Mouse (Mus musculus): ENCODE data around the gene Arhgef26.

The Arhgef26 gene

DNA sequence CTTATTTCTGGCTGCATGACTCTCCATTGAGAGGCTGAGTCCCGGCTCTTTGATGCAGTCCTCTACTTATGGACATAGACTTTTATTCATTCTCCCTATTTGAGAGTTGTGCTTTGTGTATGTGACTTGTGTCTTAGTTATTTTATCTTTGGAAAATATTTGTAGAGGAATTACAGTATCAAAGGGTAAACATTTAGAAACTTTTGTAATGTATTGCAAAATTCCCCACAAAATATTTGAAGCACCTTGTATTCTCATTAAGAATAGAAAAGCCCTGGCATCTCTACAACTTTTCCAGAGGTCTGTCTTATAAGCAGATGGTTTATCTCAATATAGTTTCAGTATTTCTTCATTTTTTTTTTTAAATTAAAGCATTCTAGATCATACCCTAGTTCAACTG lies 44.7 kb downstream of the Arhgef26 start:
- DNase-seq (ENCODE audit: low spot score) = no peak

DNA sequence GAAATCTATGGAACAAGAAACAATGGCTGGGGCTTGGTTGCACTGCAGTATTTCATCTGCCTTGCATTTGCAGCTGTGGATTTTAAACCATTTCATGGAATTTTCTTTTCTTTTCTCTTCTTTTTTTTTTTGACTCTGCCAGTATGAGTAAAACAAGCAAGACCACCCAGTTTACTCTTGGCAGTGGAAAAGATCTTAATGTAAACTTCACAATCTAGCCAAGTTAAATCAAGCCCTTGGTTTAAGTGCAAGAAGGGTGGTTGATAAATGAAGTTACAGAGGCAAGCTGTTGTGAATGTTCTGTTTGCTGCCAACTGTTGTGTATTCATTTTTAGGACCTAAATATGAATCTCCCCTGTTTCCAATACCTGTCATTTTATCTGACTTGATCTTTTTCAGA lies 54.5 kb downstream of the Arhgef26 start:
- no peak for DNase-seq (ENCODE audit: low spot score)

DNA sequence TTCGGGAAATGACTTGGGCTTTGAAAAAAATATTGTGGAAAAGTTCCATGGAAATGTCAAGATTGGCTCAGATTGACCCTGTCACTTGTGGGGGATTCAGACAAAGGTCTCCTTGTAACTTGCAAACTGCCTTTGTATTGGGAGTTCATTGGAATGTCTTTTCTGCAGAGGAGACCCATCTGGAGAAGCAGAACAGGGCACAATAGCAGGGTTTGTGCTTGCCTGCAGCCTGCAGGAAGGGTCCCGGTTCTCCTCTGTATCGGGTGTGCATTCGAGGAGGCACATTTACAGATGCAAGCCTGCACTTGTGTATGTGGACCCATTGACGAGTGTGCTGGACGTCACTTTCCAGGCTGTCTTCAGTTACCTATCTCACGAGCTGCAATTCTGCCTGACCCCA lies 56.1 kb downstream of the Arhgef26 start:
- no peak for DNase-seq (ENCODE audit: low spot score)

DNA sequence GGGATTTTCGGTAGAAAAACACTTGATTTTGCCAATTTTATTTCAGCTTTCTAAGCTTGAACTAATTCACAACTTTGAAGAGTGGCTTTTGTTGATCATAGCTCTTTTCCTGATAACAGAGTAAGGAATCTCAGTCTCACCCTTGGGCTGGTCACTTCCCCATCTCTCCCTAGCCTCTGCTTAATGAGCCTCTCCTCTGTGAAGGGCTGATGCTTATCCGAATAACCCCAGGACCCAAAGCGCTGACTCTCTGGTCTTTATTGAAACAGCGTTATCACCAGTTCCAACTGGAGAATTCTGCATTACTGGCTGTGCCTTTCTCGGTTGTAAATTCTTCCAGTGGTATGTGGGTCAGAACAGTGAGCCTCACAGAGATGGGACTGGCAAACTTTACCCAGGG lies 57.2 kb downstream of the Arhgef26 start:
- DNase-seq (ENCODE audit: low spot score) = no peak

DNA sequence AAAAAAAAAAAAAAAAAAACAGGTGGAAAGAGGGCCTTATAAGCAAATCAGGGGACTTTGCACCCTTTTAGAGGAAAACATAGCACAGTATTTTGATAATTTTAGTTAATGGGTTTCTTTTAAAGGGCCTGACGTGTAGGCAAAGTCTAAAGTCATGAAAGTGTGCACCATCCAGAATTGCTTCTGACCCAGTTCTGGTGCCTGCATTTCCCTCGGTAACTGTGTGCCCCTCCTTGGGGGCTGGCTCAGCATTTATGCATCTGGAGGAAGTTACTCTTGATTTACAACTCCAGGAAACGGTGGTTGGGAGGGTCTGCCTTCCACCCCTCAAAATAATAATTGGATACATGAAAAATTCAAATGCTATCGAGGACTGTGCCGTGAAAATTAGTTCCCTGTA lies 58.0 kb downstream of the Arhgef26 start:
- no peak for DNase-seq (ENCODE audit: low spot score)

DNA sequence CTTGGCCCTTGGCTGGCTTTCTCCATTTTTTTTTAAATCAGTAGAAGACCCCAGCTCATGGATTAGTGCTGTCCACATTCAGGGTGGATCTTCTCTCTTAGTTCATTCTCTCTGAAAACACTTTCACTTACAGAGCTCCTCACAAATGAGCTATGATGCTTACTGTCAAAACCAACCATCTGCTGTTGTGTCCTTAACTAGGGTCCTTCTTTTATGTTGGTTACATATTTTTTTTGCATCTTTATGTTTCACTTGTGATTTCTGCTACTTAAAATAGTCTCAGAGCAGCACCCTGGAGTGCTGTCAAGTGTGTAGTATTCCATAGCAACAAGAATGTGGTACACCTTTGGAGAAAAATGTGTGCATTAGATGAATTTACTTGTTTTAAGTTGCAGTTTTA lies 60.0 kb downstream of the Arhgef26 start:
- DNase-seq (ENCODE audit: low spot score) = no peak

DNA sequence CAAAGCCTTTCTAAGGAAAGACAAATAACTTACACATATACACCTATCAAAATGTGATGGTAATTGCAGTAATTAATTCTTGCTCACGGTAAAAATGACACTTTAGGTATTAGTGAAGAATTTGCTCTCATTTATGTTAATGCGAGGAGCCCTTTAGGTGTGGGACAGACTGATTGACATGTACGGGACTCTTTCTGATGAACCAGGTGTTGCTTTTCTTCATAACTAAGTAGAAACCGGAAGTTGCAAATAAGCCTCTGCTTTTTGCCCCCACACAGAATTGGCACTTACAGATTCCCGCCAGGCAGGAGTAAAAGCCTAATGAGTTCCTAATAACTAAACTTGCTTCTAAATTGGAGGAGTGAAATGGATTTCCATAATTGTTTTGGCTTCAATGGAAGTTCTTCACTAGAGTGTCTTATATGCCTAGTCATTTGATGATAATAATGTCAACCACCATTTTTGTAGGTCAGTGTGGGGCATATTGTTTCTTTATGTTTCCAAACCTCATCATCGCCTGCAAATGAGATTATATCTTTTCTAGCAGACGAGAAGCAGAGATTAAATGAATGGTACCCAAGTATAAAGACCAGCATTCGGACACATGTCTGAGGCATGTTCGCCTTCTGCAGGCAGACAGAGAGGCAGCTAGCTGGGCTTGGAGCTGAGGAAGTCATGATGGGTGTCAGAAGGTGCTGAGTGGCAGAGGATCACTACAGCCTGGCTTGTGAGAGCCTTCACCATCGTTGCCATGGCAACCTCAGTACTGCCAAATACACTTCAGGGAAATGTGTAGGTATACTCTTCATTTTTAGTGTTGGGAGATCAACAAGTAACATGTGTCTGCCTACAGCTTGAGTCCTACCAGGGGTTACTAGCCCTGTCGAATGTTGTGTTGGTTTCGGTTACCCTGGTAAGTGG lies 61.9 kb downstream of the Arhgef26 start:
- no peak for DNase-seq (ENCODE audit: low spot score)

DNA sequence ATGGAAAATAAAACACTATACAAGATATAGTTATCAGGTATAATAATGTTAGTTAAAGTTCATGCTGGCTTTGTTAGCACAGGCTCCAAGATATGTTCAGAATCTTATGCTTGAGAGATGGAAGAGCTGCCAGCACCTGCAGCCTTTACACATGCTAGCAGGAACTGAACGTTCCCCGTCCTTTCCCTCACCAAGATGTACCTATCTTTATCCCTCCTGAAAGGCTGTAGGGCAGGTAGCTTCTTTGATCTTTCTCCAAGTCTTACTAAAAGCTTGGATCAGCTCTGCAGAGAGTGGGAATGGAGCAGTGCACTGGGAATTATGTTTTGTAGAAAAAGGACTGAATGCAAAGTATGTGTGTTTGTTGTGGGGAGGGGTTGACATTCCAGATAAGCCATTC lies 64.3 kb downstream of the Arhgef26 start:
- DNase-seq (ENCODE audit: low spot score) = no peak

DNA sequence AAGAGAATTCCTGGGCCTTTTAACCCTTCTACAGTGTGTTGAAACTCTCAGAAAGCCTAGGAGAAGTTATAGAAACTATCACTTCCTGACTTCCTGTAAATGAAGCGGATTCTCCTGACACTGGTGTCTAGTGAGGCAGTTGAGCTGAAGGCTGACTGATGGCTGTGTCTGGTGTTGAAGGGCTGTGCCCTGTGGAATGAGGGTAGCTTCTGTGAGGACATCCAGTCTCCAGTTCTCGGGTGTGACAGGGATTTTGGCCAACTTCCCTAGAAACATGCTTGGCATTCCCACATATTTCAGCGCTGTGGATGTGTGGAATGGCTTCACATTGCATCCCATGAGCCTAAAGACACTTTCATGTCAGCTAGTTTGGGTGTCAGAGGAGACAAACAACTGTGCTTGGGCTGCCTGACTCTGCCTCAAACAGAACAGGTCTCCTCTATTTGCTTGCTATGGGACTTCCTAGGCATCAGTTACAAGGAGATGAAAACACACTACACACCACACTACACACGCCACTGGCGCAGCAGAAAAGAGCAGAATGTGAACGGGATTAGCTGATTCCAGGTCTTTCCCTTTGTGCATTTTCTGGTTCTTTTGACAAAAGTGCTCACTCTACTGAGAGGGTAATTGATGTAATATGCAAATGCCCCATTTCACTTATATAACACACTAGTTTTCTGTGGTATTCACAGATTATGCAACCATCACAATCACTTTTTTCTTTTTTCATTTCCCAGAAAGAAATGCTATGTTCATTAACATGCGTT lies 66.5 kb downstream of the Arhgef26 start:
- no peak for DNase-seq (ENCODE audit: low spot score)

DNA sequence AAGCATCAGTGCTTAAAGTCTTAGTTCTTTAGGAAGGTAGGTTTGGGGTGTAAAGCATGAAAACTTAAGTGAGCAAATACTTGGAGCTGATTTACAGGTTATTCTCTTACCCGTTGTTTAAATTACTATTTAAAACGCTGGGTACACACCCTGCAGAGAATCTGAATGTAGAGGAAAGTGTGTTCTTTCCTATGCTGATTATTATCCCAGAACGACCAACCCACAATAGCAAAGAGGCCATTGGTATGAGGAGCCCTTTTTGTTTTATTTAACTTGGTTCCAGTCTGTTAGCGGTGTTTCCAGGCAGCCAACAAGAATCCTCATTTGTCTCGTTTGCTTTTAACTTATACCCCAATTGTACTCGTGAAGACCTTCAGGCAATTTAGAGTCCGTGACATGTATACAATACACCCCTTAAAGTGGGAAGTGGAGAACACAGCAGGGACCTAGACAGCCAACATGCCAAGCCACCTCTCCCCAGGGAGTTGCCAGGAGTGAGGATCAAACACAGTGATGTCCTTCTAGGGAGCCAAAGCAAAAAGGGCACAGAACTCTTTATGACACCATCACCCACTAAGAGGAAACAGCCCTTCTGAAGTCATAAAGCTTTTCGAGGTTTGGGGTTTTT lies 71.5 kb downstream of the Arhgef26 start:
- no peak for DNase-seq (ENCODE audit: low spot score)

DNA sequence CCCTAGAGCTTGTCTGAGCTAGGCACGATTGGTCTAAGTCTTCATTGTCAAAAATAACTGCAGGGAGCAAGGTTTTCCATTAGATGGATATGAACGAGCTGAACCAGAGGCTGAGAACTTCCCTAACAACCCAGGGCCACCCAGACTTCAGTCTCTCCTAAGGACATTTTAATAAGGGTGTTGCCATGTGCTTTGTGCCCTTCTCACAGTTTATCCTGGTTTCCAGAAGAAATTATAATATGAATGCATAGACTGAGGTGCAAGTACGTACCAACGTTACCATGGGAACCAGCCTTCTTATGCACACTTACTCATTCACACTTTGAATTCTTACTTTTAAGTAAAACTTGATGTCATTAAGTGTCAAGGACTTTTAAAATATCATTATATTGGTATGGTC lies 72.3 kb downstream of the Arhgef26 start:
- DNase-seq (ENCODE audit: low spot score) = no peak

DNA sequence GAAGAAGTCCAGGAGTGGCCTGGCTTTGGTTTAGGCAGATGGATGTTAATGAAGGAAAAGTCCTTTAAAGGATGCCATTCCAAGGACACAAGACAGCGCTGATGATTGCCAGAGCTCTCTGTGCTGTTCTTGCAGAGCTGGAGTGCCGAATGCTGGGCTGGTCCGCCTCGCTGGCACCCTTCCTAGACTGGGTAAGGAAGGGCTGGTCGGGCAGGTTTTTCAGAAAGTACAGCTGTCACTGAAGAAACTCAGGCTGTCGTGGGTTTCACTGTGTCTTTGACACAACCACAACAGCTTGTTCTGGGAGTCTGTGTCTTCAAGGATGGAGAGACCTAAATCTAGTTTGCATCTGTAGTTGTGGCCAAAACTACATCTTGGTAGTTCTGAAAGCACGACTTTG lies 74.6 kb downstream of the Arhgef26 start:
- DNase-seq (ENCODE audit: low spot score) = peak; percentile 4

DNA sequence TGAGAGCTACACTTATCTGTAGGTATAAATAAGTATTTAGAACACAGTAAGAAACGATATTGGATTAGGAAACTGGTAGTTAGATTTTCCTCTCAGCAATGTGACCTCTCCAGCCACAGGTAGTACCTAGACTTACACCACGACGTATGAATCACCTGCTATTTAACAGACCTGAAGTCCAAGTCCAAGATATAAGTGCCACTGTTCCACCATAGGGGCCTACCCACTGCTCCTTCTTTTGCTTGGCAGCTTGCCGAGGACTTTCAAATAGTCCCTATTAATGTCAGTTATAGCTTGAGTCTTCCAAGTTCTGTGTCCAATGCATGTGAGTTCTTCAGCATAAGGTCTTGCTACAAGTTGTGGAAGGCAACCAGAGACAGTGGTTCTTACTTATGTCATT lies 76.8 kb downstream of the Arhgef26 start:
- no peak for DNase-seq (ENCODE audit: low spot score)

DNA sequence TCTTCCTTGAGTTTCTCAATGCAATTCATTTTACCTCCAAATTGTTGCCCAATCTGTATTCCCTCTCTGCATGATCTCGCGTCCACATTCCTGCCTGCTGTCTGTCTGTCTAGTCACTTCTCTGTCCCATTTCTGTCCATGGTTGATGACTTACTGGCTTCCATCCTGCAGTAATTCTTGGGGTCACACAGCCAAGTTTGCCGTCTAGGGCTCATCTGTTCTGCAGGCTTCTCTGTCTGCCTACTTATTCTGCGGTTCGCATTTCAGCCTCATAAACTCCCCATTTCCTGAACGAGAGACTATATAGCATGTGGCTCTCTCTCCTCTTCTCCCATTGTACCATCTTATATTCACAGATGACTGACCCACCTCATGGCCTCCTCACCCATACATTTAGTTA lies 79.3 kb downstream of the Arhgef26 start:
- DNase-seq (ENCODE audit: low spot score) = no peak

DNA sequence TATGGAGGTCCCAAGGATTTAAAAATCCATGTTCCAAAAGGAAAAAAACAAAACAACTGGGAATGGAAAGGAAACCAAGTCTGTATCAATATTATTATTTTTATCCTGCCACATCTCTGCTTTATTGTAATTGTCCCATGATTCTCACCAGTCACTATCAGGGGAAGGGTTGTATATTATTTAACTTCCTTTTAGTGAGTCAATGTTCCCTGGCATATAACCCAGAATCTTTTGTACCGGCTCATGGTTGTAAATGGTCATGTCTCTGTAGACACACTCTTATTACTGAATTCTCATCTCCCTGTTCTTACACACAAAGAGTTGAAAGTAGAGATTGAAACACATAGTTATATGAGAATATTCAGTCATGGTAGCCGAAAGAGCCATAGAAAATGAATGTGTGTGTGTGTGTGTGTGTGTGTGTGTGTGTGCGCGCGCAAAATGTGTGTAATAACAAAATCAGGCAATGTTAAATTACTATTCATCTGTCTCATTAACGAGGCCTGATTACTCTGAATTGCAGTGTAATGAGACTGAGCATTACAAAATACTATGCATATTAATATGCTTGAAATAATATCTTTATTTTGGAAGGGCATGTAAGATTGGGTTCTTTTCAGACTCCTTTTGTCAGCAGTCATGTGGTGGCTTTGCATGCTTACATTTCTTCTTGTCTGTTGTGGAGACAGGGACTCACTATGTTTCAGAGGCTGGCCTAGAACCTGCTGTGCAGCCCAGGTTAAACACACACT lies 80.4 kb downstream of the Arhgef26 start:
- no peak for DNase-seq (ENCODE audit: low spot score)

DNA sequence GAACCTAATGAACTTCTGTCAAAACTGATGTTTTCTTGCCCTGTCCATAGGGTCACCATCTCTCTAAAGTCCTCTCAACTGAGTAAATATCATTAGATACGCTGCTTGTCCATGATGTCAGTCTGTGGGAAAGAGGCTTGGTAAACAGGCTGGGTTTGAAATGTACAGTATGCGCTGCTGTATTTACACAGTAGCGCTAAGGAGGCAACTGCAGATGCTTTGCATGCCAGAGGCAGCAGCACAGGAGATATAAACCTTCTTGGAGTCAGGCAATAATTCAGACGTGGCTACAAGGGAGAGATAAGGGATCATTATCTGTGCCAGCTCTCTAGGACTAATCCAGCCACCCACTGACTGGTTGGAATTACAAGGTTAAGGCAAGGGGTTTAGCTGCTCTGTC lies 95.5 kb downstream of the Arhgef26 start:
- no peak for DNase-seq (ENCODE audit: low spot score)

DNA sequence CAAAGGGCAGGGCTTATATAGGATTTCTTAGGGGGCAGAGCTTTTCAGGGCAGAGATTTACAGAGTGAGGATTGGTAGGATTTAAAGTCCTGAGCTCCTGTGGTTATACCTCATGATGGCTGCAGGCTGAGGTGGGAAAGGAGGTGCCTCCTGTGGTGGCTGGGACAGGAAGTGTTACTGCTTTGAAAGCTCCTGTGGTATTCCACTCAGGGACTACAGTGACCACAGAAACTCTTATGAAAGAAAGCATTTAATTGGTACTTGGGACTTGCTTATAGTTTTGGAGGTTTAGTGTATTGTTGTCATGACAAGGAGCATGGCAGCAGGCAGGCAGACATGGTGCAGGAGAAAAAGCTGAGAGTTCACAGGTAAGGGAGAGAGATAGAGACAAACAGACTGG lies 97.8 kb downstream of the Arhgef26 start:
- DNase-seq (ENCODE audit: low spot score) = no peak

DNA sequence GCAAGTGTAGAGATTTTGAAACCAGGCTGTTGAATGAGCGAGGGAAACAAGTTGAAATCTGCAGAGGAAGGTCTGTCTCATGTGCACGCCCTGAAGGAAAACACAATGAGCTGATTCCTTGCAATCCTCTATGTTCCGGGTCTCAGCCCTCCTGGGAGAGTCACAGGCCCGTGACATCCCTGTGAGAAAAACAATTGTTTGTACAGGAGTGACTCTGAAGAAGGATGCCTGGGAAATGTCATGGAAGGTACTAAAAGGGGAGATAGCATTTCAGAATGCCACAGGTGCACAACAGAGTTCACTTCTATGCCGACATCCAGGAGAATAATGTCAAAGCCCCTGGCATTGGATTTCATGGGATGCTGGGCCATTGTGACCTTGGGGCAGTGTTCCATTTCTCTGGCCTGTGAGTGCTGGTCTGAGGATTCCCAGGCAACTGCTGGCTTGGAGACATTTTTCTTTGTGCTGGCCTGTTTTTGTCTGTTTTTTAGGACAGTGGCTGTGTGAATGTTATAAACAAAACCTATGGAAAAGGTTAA lies 102.4 kb downstream of the Arhgef26 start:
- DNase-seq (ENCODE audit: low spot score) = no peak

DNA sequence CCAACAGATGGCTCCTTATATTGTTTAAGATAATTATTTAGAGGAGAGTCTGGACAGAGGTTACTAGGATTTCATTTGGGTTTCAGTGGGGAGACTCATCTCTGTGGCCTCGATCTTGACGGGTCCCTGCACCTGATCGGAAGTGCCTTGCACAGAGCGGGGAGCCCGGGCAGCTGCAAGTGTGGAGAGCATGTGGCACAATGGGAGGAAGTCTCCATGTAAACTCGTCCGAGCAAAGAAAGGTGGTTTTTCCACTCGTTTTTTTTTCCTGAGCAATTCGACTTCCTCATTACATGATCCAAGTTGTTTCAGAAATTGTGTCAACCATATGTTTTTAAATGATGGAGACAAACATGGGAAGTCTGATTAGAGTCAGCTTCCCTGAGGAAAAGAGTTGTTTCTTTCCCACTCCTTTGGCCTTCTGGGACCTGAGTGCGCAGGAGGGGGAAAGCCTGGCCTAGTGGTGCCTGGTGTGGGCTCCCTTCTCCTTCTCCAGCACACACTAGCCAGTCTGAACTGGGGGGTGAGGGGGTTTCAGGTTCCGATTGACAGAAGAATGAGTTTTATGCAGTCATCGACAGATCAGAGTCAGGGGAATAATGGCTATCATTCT lies 105.5 kb downstream of the Arhgef26 start:
- DNase-seq (ENCODE audit: low spot score) = no peak

DNA sequence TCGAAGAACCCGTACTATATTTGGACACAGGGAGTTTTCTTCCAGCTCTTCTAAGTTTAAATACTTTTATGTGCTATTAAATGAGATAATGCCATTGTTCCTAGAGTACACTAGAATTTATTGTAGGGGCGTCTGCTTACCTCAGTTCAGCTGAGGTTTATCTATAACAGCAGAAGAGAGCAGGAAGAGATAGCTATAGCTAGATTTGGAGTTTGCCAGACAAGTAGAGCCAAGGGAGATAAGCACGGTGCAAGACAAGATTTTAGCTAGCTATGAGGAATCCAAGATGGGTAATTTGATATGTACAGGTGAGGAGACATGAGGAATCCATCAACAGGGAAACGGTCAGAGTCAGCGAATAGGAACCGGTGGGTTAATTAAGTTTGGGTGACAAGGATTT lies 108.1 kb downstream of the Arhgef26 start:
- DNase-seq (ENCODE audit: low spot score) = no peak

DNA sequence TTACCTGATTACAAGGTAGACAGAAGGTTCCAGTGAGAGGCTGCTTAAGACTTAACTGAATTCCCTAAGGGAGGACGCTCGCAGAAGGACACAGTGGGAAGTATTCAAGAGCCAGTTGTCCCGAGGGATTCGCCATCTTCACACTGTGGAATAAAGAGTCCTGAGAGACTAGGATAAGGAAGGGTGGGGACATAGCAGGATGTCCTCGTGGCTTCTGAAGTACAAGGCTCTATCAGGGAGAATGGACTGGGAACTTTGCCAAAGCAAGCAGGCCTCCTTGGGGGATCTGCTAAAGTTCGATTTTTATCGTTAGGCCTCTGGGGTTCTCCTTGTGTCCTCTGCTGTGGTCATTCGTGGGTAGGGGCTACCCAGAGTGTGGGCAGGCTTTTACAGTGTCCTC lies 109.0 kb downstream of the Arhgef26 start:
- no peak for DNase-seq (ENCODE audit: low spot score)

Data from ovary, adult 18-20 months (tissue).